Mouse (Mus musculus) gastrocnemius, postnatal 4 days (tissue): Measurements from ENCODE around the gene 4931440F15Rik. TPM values are rescaled to one million over a fixed set of nuclear protein-coding genes. Genes with fewer than 3 reads are reported as not detected.

ENCODE experiments used
- DNase-seq, 2 experiments: peaks; one replicate each; pipeline ENCODE4 v3.0.0; 2021 to 2022; ENCODE audit warnings: low spot score in 2 of 2, mixed read lengths in 2 of 2
- total RNA-seq, 2 experiments: library from RNA; stranded (reverse); gene quantifications; 2 replicates each; pipeline ENCODE4 v1.2.3; 2021

The 4931440F15Rik gene
- total RNA-seq, 2 experiments from 2014 or later, result 2.0 to 2.1 TPM

- DNase-seq, result no peak
Measured at GRCm38 (mm10) chr11:29807325-29807724, 18.1 kb downstream of the 4931440F15Rik start.

- no peak for DNase-seq
Measured at GRCm38 (mm10) chr11:29801432-29802427, 23.7 kb downstream of the 4931440F15Rik start.

- no peak for DNase-seq
Measured at GRCm38 (mm10) chr11:29799839-29800238, 25.6 kb downstream of the 4931440F15Rik start.

GRCm38 (mm10) chr11:29795106-29795505, 30.4 kb downstream of the 4931440F15Rik start:
- no peak for DNase-seq

- no peak for DNase-seq
Measured at GRCm38 (mm10) chr11:29794475-29794874, 31.0 kb downstream of the 4931440F15Rik start.

GRCm38 (mm10) chr11:29790796-29791195, 34.7 kb downstream of the 4931440F15Rik start:
- DNase-seq, result no peak

- DNase-seq, result no peak
Measured at GRCm38 (mm10) chr11:29788921-29789638, 36.4 kb downstream of the 4931440F15Rik start.

GRCm38 (mm10) chr11:29788499-29788898, 37.0 kb downstream of the 4931440F15Rik start:
- no peak for DNase-seq

- no peak for DNase-seq
Measured at GRCm38 (mm10) chr11:29787473-29787872, 38.0 kb downstream of the 4931440F15Rik start.

- DNase-seq, result no peak
Measured at GRCm38 (mm10) chr11:29786583-29787219, 38.8 kb downstream of the 4931440F15Rik start.

- no peak for DNase-seq
Measured at GRCm38 (mm10) chr11:29779409-29780026, 46.0 kb downstream of the 4931440F15Rik start.

- DNase-seq, result no peak
Measured at GRCm38 (mm10) chr11:29778936-29779335, 46.5 kb downstream of the 4931440F15Rik start.

- DNase-seq, result peak in 1 of 2 experiments; percentile 53
Measured at GRCm38 (mm10) chr11:29777964-29778363, 47.5 kb downstream of the 4931440F15Rik start.

GRCm38 (mm10) chr11:29774760-29775159, 50.7 kb downstream of the 4931440F15Rik start:
- DNase-seq, result no peak

GRCm38 (mm10) chr11:29774296-29774695, 51.2 kb downstream of the 4931440F15Rik start:
- DNase-seq, result peak in 1 of 2 experiments; percentile 41

Other genes with a start within 250 kb of the 4931440F15Rik start
- gene Rtn4, start 132.7 kb downstream of the 4931440F15Rik start, total RNA-seq, result 100 to 1,000 TPM; 699 to 725 TPM
- gene Eml6, start 200.4 kb upstream of the 4931440F15Rik start, total RNA-seq, result 1 to 10 TPM; 3.2 to 3.3 TPM